Mouse (Mus musculus) ES-Bruce4 (cell line): ENCODE data around the gene Snx6.

Source experiments
- CTCF ChIP-seq: IDR thresholded peaks from one replicate; pipeline ENCODE4 v1.8.1; 2011; ENCODE audit warnings: low read depth, low read length
- EP300 ChIP-seq: IDR thresholded peaks from 2 replicates; pipeline ENCODE4 v1.6.1; 2011; ENCODE audit warnings: low read depth, low read length; ENCODE audit not compliant: insufficient read depth

DNA sequence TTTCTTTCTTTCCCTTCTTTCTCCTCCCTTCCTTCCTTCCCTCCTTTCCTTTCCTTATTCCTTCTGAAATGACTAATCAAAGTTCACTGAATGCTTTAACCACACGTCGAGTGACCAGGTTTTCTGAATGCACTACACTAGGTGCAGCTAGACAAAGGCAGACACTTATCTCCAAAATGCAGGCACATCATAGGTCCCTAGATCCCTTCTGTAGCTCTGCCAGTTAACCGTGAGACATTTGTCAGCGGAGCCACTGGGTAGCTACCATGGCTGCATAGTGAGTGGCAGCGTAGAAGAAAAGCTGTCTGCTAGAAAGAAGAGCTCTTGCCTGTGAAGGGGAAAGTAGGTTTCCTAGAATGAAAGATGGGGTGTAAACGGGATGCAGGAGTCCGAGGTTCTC lies 96.1 kb downstream of the Snx6 start:
- no peak for TF ChIP-seq EP300
- TF ChIP-seq CTCF, result no peak
